Mouse (Mus musculus): ENCODE results near the gene Uri1.

Uri1 gene

GRCm38 (mm10) chr7:38013946-38014345, 9.4 kb downstream of the Uri1 start:
- no peak for DNase-seq (ENCODE audit: low read depth, low spot score)

DNA sequence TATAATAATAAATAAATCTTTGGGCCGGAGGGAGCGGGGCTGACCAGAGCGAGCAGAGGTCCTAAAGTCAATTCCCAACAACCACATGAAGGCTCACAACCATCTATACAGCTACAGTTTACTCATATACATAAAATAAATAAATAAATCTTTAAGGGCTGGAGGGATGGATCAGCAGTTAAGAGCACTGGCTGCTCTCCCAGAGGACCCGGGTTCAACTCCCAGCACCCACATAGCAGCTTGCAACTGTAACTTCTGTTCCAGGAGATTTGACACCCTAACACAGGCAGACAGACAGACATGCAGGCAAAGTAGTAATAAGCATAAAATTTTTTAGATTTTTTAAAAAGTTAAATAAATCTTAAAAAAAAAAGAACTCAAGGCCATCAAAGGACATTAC, 10.5 kb downstream of the Uri1 start:
- DNase-seq (ENCODE audit: low read depth, low spot score), result no peak

- no peak for DNase-seq (ENCODE audit: low read depth, low spot score)
Measured at GRCm38 (mm10) chr7:38008359-38008758, 15.0 kb downstream of the Uri1 start.

DNA sequence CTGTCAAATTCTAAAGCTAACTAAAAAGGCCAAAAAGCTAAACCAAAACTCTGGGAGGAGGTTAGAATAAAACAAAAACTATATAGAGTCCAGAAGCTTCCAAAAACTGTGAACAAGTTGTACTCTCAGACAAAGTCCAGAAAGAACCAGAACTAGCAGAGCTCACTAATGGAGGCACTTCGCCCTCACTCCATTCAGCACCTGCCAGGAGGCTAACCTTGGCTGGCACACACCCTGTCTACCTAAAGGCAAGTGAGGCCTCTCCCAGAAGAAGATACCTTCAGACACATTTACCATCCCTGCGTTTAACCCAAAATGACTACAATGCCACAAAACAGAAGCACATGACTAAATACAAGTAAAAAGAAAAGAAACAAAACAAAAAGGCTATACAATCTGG, 20.9 kb downstream of the Uri1 start:
- no peak for DNase-seq (ENCODE audit: low read depth, low spot score)

- peak; percentile 29 for DNase-seq (ENCODE audit: low read depth, low spot score)
Measured at GRCm38 (mm10) chr7:37999691-38000090, 23.7 kb downstream of the Uri1 start.

DNA sequence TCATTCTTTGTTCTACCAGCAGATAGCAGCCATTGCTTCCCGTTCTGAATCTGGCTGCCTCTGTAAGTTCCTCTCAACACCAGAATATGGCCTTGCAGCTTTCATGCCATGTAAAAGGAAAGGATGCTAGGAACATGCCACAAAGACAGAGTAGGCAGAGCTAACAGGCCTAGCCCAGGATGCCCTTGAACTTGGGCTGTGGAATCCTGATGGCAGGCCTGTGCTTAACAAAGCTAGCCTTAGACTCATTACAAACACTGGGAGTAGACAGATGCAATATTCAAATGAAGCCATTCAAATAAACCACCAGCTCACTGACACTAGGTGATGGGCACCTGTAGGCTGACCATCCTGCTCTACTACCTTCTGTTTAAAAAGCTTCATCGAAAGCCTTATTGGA, 30.5 kb downstream of the Uri1 start:
- no peak for DNase-seq (ENCODE audit: low read depth, low spot score)

GRCm38 (mm10) chr7:37984866-37985265, 38.5 kb downstream of the Uri1 start:
- DNase-seq (ENCODE audit: low read depth, low spot score), result no peak

DNA sequence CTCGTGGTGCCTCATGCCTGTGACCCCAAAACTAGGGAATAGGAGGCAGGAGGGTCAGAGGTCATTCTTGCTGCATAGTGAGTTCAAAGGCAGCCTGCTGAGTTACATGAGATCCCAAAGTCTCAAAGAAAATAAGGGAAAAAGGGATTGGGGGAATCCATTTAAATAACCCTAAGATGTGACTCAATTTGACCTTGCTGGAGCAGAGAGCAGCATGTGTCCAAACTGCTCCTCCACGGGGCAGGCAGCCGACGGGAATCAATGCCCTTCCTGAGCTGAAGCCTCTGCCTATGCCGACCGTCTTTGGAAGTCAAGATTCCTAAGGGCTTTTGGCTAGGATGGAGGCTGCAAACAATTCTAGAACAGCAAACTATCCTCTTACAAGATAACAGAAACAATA, 39.9 kb downstream of the Uri1 start:
- DNase-seq (ENCODE audit: low read depth, low spot score), result no peak

- no peak for DNase-seq (ENCODE audit: low read depth, low spot score)
Measured at GRCm38 (mm10) chr7:37979729-37980128, 43.6 kb downstream of the Uri1 start.

DNA sequence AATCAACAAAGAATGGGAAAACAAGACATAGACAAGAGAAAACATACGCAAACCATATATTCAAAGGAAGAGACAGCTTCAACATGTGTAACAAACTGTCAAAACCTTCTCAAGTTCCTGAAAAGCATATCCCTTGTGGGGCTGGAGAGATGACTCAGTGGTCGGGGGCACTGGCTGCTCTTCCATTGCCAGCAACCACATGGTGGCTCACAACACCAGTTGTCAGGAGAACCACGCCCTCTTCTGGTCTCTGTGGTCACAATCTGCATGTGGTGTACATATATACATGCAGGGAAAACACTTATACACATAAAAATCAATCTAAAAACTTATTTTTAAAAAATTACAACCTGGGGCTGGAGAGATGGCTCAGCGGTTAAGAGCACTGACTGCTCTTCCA, 44.9 kb downstream of the Uri1 start:
- DNase-seq (ENCODE audit: low read depth, low spot score), result no peak

GRCm38 (mm10) chr7:37977676-37978075, 45.7 kb downstream of the Uri1 start:
- DNase-seq (ENCODE audit: low read depth, low spot score), result no peak

- DNase-seq (ENCODE audit: low read depth, low spot score), result no peak
Measured at GRCm38 (mm10) chr7:37972999-37973555, 50.3 kb downstream of the Uri1 start.

GRCm38 (mm10) chr7:37972571-37972970, 50.8 kb downstream of the Uri1 start:
- peak; percentile 22 for DNase-seq (ENCODE audit: low read depth, low spot score)

DNA sequence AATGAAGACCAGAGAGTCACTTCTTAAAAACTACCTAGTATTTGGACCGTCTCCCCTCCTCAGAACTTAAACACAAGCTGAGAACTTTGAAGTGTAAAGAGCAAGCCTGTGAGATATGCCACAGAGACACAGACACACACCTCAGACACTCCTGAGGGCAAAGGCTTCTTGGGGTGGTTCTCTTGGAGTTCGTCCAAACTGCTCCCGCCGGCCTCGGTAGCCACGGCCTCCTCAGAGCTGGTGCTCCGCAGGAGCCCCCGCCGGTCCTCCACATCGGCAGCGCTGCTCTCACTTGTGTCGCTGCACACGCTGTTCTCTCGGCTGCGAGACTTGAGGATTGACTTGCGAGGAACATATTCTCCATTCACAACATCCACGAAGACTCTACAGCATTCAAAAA, 61.0 kb downstream of the Uri1 start:
- DNase-seq (ENCODE audit: low read depth, low spot score), result no peak

- DNase-seq (ENCODE audit: low read depth, low spot score), result no peak
Measured at GRCm38 (mm10) chr7:37961247-37961646, 62.1 kb downstream of the Uri1 start.

DNA sequence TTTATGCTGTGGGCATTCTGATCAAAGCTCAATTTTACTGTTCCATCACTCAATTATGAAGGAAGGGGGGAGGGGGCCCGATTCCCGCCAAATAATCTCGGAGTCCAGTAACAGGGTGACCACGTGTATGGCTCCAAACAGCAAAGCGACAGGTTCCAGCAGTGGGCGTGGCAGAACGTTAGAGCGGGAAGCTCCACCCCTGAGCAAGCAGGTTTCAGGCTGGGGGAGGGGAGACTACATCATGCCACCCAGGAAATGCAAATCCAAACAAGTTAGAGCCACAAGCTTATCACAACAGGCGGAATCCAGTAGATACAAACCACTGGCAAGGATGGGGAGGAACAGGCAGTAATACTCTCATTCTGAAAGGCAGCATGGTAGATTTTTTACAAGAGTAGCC, 71.5 kb downstream of the Uri1 start:
- DNase-seq (ENCODE audit: low read depth, low spot score), result no peak

DNA sequence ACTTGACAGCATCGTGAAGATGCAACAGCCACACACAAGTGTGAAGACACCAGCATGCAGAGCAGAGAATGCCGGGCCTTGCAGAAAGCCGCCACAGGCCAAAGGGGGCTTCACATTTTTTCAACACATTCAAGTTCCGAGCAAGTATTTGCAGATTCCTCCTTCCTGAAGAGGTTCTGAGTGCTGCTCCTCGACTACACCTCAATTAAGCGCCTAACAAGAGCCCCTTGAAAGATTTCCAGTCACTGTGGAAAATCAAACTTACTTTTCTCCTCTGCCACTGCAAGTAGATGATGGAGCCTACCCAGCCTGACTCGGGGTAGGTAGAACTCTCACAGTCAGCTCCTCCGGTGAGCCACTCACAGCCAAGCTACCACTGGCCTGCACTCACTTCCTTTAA, 86.9 kb downstream of the Uri1 start:
- DNase-seq (ENCODE audit: low read depth, low spot score), result no peak

DNA sequence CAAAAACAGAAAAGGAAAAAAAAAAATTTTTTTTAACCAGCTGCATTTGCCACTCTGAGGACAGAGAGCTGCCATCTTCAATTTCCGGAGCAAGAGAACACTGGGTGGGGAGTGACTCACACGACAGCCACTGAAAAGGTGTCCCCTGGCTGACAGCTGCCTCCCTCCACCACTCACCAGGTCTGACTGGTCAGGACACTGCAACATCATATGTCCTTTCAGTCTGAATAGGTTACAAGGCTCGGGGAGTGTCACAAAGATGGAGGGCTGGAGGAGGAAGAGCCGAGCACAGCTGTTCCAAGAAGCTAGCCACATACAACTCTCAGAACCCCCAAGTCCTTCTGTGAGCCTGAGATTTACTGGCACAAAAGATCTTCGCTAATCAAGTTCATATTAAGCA, 87.6 kb downstream of the Uri1 start:
- DNase-seq (ENCODE audit: low read depth, low spot score), result no peak

- DNase-seq (ENCODE audit: low read depth, low spot score), result peak; percentile 26
Measured at GRCm38 (mm10) chr7:37934770-37935182, 88.6 kb downstream of the Uri1 start.

DNA sequence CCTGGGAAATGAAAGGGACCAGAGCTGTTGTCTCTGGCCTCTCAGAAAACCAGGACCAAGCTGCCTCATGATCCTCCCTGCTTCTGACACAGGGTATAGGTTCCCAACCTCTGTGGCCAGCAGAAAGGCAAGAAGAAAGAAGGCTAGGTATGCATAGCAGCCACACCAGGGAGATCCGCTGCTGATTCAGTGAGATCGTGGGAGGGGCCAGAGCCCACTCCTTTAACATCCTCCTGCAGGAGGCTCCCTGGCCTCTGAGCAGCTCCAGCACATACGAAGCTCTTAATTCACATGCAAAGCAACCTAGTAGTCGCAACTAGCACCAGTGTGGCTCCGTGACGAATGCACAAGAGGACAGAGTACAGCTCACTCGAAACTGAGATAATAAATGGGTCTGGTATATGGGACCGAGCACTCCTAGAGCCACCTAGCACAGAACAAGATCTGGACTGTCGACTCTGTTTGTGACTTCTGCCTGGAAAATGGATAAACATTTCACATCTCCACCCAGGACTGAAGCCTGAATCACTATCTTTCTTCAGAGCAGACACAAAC, 89.5 kb downstream of the Uri1 start:
- DNase-seq (ENCODE audit: low read depth, low spot score), result no peak

DNA sequence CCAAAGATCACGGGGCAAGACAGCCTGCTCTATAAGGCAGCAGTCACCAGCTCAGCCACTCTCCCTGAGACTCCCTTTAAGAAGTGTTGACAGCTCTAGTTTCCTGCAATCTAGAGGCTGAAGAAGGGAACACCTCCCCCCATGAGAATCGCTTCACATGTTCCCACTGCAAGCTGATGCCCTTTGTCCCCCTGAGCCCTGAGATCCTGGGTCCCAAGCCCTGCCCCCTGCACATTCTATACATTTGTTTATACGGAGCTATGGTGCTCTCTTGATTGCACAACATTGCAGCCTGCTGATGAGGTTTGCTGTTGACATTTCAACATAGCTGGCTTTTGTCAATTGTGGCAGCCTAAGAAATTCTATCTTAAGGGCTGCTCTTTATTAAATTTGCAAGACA, 91.7 kb downstream of the Uri1 start:
- DNase-seq (ENCODE audit: low read depth, low spot score), result no peak

GRCm38 (mm10) chr7:37929738-37930137, 93.6 kb downstream of the Uri1 start:
- DNase-seq (ENCODE audit: low read depth, low spot score), result no peak

DNA sequence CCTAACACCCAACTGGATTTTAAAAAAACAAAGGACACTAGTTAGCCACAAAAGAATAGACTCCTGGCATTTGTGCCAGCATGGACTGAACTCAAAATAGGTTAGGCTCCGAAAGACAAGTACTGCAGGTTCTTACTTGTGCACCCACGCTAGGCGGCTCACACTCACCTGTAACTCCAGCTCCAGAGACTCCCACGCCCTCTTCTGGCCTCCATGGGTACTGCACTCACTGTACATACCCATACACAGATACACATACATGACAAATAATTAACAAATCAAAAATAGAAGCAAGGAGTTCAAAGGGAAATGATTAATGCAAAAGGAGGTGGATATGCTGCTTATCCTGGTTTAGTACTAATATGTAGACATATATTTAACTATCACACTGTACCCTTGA, 100.4 kb downstream of the Uri1 start:
- DNase-seq (ENCODE audit: low read depth, low spot score), result no peak

Measured in WW6 (cell line).